In genomic region chr4:120968486-120968885, GRCm38 (mm10) we compare ENCODE assay signal across 20 mouse cellular contexts.
"Had no signal": no experiment of that assay in that cellular context is flagged by ENCODE, and none has a peak within 500 bp of the region (broad histone marks: within the 10 kb centered on the region; RNA-seq: fewer than 3 reads in every experiment).

No protein-coding gene starts in this region.

- H3K27me3 ChIP-seq: midbrain, embryonic 12.5 days; midbrain, embryonic 15.5 days; neural tube, embryonic 12.5 days; neural tube, embryonic 15.5 days had no signal

- H3K4me1 ChIP-seq: midbrain, embryonic 12.5 days; midbrain, embryonic 15.5 days; neural tube, embryonic 12.5 days; neural tube, embryonic 15.5 days had no signal

- DNase-seq: kidney, postnatal 10 days; kidney, postnatal 36 days; layer of hippocampus, postnatal 36 days; liver, postnatal 0 days; lung, embryonic 14.5 days; right cerebral cortex, adult 18-20 months; right cerebral cortex, postnatal 14 days; right cerebral cortex, postnatal 4 days; thymus, adult 2 months; thymus, postnatal 14 days; thymus, postnatal 4 days had no signal

- H3K4me3 ChIP-seq: left cerebral cortex, adult 2 months; midbrain, embryonic 12.5 days; midbrain, embryonic 15.5 days; neural tube, embryonic 12.5 days; neural tube, embryonic 15.5 days had no signal

- H3K9me3 ChIP-seq: midbrain, embryonic 12.5 days; midbrain, embryonic 15.5 days; neural tube, embryonic 12.5 days; neural tube, embryonic 15.5 days had no signal

- ATAC-seq: lung, postnatal 0 days; midbrain, embryonic 15.5 days had no signal

- H3K9ac ChIP-seq: liver, embryonic 14.5 days; liver, postnatal 0 days; lung, embryonic 14.5 days; midbrain, embryonic 12.5 days; midbrain, embryonic 15.5 days; neural tube, embryonic 12.5 days; neural tube, embryonic 15.5 days had no signal

- H3K27ac ChIP-seq: left cerebral cortex, adult 2 months; liver, embryonic 14.5 days; macrophage; midbrain, embryonic 12.5 days; midbrain, embryonic 15.5 days; neural tube, embryonic 12.5 days; neural tube, embryonic 15.5 days; stomach, postnatal 0 days had no signal

- H3K4me2 ChIP-seq: lung, embryonic 14.5 days; midbrain, embryonic 12.5 days; midbrain, embryonic 15.5 days; neural tube, embryonic 12.5 days; neural tube, embryonic 15.5 days had no signal
